Mouse (Mus musculus): ENCODE data around the gene Med20.
"Not testable (repeated sequence)": the region's sequence is repeated elsewhere in the genome, so short reads cannot be mapped to it uniquely, and the experiment has no call there.

The Med20 gene

GRCm38 (mm10) chr17:47596839-47597164 lies 14.6 kb upstream of the Med20 start:
- DNase-seq (ENCODE audit: extremely low spot score, low spot score) = no peak

DNA sequence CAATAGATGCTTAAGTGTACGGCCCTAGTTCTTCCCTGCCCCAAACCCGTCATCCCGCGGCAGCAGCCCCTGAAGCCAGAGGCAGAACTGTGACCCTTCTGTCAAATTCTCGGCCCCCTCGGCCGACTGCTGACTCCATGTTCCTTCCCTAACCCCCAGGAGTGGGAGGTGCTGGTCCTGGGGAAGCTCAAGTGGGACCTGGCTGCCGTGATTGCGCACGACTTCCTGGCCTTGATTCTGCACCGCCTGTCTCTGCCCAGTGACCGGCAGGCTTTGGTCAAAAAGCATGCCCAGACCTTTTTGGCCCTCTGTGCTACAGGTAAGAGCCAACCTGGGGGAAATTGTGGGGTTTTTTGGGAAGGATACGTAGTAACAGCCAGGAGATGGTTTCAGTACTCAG lies 14.1 kb upstream of the Med20 start:
- DNase-seq (ENCODE audit: extremely low spot score, low spot score) = no peak

DNA sequence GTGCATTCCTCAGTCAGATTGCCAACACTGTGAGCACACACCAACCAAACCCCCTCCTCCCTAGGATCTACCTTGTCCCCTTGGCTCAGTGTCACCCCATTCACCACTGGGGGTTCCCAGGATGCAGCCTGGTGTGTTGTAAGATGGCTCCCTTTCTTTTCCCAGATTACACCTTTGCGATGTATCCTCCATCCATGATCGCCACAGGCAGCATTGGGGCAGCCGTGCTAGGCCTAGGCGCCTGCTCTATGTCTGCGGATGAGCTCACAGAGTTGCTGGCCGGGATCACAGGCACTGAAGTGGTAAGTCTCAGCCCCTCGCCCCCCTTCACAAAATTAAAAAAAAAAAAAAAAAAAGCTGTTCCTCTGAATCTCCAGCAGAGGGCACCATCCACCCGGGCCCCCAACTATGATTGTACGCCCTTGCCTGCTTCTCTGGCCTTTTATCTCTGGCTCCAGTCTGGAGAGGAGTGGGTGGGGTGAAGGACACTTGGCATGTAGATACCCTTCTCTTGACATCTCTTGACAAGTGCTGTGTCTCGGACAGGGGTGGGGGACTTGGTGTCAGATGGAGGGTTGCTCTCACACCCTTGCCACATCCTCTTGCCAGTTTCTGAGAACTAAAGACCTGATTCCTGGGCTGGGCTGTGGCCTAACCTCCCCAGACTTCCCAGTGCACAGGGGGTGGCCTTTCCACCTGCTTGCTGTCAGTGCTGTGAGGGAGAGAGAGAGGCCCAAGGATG lies 13.4 kb upstream of the Med20 start:
- DNase-seq (ENCODE audit: extremely low spot score, low spot score) = peak; percentile 47

GRCm38 (mm10) chr17:47598580-47599304 lies 12.6 kb upstream of the Med20 start:
- DNase-seq (ENCODE audit: extremely low spot score, low spot score) = not testable (repeated sequence)

- no peak for DNase-seq (ENCODE audit: extremely low spot score, low spot score)
Measured at GRCm38 (mm10) chr17:47599511-47600297, 11.7 kb upstream of the Med20 start.

DNA sequence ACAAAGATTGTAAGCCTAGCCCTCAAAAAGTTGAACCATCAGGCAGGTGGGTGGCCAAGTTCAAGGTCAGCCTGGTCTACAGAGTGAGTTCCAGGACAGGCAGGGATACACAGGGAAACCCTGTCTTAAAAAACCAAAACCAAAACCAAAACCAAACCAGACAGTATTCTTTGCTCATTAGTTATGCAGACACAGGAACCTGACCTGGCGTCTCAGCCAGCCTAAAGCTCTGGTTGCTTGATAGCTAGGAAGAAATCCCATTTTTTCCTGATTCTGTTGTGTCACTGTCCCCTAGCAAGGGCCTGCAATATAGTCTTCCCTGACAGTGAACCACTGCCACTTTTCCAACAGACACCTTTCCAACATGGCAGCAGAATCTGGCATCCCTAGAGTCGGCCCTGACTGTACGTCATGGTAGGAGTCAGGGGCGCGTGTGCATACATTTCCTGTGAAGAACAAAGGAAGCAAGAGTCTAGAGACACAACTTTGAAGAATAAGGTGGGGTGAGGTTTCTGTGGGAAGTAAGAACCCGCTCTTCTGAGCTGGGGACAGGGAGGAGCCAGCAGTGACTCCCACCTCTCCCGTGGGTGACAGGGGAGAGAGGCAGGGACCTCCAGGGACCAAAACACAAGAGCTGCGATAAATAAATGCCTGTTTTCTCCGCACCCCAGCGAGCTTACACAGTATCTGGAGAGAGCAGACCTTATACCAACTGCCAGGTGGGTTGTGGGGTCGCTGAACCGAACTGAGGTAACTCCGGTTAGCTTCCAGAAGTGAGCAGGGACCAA lies 10.6 kb upstream of the Med20 start:
- DNase-seq (ENCODE audit: extremely low spot score, low spot score) = no peak

DNA sequence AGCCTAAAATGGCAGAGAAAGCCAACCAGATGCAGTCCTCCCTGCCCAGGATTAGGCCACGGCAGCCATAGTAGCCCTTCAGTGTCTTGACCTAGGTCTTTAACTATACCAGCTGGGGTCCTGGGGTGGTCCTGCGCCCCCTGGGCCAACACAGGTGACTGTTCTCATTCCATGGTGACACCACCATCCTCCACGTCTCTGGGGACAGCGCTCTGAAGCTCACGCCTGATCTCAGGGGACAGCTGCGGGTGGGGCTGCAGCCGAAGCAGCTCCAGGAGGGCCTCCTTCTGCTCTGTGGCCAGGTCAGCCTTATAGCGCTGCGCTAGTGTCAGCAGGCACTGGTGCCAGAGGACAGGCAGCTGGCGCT lies 10.0 kb upstream of the Med20 start:
- DNase-seq (ENCODE audit: extremely low spot score, low spot score) = no peak

DNA sequence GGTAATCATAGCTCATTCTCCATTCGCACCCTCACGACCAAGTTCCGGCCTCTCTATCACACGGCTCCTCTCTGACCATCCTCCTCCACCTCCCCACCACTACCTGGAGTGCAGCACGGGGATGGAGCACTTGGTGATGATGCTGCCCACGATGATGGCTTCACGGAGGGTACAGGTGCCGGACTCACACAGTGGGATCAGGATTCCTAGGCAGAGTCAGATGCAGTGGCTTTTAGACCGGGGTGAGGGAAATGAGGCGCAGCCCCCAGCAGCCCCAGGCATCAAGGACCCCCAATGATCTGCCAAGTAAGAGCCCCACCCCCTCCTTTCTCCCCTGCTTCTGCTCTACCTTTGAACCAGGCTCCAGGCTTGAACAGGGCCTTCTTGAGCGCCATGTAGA lies 9.1 kb upstream of the Med20 start:
- DNase-seq (ENCODE audit: extremely low spot score, low spot score) = no peak

GRCm38 (mm10) chr17:47606220-47606619 lies 5.2 kb upstream of the Med20 start:
- DNase-seq (ENCODE audit: extremely low spot score, low spot score) = no peak

DNA sequence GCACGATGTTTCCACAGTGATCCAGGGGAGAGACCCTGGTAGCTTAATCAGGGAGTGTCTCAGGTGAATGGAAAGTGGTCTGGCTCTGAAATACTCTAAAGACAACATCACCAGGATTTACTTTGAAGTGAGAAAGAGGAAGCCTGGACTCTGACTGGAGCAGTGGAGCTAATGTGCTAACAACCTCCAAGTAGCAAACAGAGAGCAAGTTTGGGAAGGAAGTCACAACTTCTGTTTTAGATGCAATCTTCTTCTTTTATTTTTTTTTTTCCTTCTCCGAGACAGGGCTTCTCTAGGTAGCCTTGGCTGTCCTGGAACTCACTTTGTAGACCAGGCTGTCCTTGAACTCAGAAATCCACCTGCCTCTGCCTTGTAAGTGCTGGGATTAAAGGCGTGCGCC lies 2.2 kb upstream of the Med20 start:
- DNase-seq (ENCODE audit: extremely low spot score, low spot score) = no peak

GRCm38 (mm10) chr17:47611661-47611982 lies 240 bp downstream of the Med20 start:
- DNase-seq (ENCODE audit: extremely low spot score, low spot score) = no peak

GRCm38 (mm10) chr17:47614018-47614417 lies 2.6 kb downstream of the Med20 start:
- no peak for DNase-seq (ENCODE audit: extremely low spot score, low spot score)

- DNase-seq (ENCODE audit: extremely low spot score, low spot score) = no peak
Measured at GRCm38 (mm10) chr17:47616119-47616518, 4.7 kb downstream of the Med20 start.

- DNase-seq (ENCODE audit: extremely low spot score, low spot score) = no peak
Measured at GRCm38 (mm10) chr17:47616652-47617051, 5.3 kb downstream of the Med20 start.

DNA sequence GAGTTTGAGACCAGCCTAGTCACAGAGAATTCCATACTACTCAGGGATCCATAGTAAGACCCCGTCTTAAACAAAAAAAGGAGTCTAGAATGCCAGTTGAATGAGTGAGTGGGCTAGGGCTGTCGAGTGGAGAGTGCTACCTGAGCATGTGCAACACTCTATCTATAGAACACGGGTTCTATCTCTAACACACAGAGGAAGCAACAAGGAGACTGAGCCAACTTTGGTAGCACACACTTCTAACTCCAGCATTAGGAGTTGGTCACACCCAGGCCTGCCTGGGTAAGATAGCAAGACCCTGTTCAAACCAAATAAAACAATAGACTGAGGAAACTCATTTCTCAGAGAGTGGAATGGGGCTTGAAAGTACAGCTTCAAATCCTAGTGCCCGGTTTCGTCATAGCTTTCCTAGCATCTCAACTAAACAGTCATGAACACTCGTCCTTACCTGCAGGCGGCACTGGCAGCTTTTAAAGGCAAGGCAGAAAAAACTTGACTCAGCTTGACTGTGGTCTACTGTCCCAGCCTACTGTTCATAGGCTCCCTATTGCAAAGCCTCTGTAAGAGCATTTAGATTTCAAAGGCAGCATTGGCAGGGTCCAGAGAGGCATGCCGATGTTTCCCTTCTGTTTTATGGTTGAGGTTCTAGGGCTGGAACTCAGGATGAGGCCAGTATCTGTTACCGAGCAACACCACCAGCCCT lies 6.4 kb downstream of the Med20 start:
- no peak for DNase-seq (ENCODE audit: extremely low spot score, low spot score)

DNA sequence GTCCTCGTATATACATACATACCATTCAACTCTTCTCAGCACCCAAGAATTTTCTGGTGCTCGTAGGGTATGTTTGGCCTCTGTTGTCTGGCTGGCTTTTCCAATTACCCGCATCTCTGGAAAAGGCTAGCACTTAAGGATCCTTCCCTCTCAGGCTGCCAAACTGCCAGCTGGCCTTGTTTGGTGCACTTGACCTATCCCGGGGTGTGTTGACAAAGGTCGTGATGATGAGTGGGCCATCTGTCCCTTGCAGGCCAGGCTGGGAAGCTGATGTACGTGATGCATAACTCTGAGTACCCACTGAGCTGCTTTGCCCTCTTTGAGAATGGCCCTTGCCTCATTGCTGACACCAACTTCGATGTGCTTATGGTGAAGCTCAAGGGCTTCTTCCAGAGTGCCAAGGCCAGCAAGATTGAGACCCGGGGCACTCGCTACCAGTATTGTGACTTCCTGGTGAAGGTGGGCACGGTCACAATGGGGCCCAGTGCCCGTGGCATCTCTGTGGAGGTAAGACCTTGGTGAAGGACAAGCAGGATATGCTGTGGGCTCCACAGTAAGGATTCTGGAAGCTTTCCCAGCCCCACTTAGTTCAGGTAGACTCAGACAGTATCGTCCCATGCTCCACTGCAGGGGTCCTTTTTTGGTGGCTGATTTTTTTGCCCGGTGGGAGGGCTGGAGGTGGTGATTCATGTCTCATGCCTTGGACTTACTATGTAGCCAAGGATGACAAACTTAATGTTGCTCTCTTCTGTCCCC lies 7.4 kb downstream of the Med20 start:
- DNase-seq (ENCODE audit: extremely low spot score, low spot score) = no peak

GRCm38 (mm10) chr17:47622912-47623554 lies 11.7 kb downstream of the Med20 start:
- no peak for DNase-seq (ENCODE audit: extremely low spot score, low spot score)

- DNase-seq (ENCODE audit: extremely low spot score, low spot score) = not testable (repeated sequence)
Measured at GRCm38 (mm10) chr17:47624572-47624971, 13.2 kb downstream of the Med20 start.

- DNase-seq (ENCODE audit: extremely low spot score, low spot score) = no peak
Measured at GRCm38 (mm10) chr17:47625088-47625487, 13.7 kb downstream of the Med20 start.

DNA sequence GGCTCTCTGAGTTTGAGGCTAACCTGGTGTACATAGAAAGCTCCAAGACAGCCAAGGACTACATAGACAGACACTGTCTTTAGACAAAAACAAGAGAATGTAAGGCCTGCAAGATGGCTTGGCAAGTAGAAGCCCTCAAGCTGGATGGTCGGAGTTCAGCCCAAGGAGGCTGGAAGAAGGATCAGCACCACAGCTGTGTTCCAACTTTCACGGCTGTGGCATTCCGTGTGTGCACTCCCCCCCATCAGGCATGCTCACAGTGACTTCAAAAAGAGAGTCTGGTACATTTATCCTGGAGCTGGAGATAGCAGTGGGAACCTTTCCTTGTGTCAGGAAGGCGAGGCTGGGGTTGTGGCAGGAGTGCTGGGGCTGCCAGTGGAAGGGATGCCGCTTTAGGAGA lies 14.6 kb downstream of the Med20 start:
- DNase-seq (ENCODE audit: extremely low spot score, low spot score) = no peak

Measured in neural tube, embryonic 10.5 days (tissue).